8 mouse cellular contexts compared by ENCODE assay signal in genomic region chr11:34008702-34009101, GRCm38 (mm10). TPM values are rescaled to one million over a fixed set of nuclear protein-coding genes. Genes with fewer than 3 reads are reported as not detected.
DNase-seq lines count a peak whose midpoint lies in the region; ATAC-seq and TF ChIP-seq lines count a peak whose summit lies in the region.

No protein-coding gene starts in this region.

- no peak overlapping the region for H3K9ac ChIP-seq in hindbrain, embryonic 13.5 days
- peak overlapping the region; percentile 45 for H3K9ac ChIP-seq in liver, embryonic 12.5 days

- 0 out of 2 replicates have a peak, but pooled peaks cover 3% of the 10 kb centered on the region for H3K4me1 ChIP-seq in hindbrain, embryonic 10.5 days (replicated peaks)
- H3K4me1 ChIP-seq in hindbrain, embryonic 13.5 days (replicated peaks) = no peaks in the 10 kb centered on the region
- H3K4me1 ChIP-seq in erythroblast, embryonic 14.5 days (ENCODE audit: control insufficient read depth) = peaks cover 9% of the 10 kb centered on the region
- H3K4me1 ChIP-seq in liver, embryonic 12.5 days = peaks cover 22% of the 10 kb centered on the region

- ATAC-seq in hindbrain, embryonic 13.5 days (ENCODE audit: low FRiP score) = no peak
- ATAC-seq in activated CD4-positive, CD25-positive, alpha-beta regulatory T cell, adult 4 months = peak; percentile 43
- peak; percentile 65 for ATAC-seq in liver, embryonic 12.5 days

- no peaks in the 10 kb centered on the region for H3K27me3 ChIP-seq in hindbrain, embryonic 10.5 days (ENCODE audit: insufficient read depth, poor library complexity, severe bottlenecking)
- H3K27me3 ChIP-seq in hindbrain, embryonic 13.5 days = no peaks in the 10 kb centered on the region
- H3K27me3 ChIP-seq in erythroblast, embryonic 14.5 days (ENCODE audit: control insufficient read depth) = no peaks in the 10 kb centered on the region
- H3K27me3 ChIP-seq in liver, embryonic 12.5 days (replicated peaks) = no peaks in the 10 kb centered on the region
- H3K27me3 ChIP-seq in myocyte (ENCODE audit: control insufficient read depth, insufficient read depth, insufficient read length) = no peaks in the 10 kb centered on the region

- H3ac ChIP-seq in myocyte (ENCODE audit: control insufficient read depth, insufficient read length) = no peak overlapping the region

- no peaks in the 10 kb centered on the region for H3K9me3 ChIP-seq in hindbrain, embryonic 10.5 days
- no peaks in the 10 kb centered on the region for H3K9me3 ChIP-seq in hindbrain, embryonic 13.5 days
- H3K9me3 ChIP-seq in erythroblast, embryonic 14.5 days (ENCODE audit: control insufficient read depth, low read length) = no peaks in the 10 kb centered on the region
- no peaks in the 10 kb centered on the region for H3K9me3 ChIP-seq in liver, embryonic 12.5 days (replicated peaks)

- H3K4me3 ChIP-seq in hindbrain, embryonic 10.5 days = no peak overlapping the region
- H3K4me3 ChIP-seq in hindbrain, embryonic 13.5 days = no peak overlapping the region
- peak overlapping the region; percentile 17 for H3K4me3 ChIP-seq in erythroblast, embryonic 14.5 days (replicated peaks)
- peak overlapping the region; percentile 41 for H3K4me3 ChIP-seq in liver, embryonic 12.5 days
- no peak overlapping the region for H3K4me3 ChIP-seq in myocyte

- no peak overlapping the region for H3K4me2 ChIP-seq in hindbrain, embryonic 13.5 days
- peak overlapping the region; percentile 70 for H3K4me2 ChIP-seq in liver, embryonic 12.5 days
- peak overlapping the region; percentile 18 for H3K4me2 ChIP-seq in myocyte (ENCODE audit: low read depth)

- no peak overlapping the region for H3K27ac ChIP-seq in hindbrain, embryonic 10.5 days
- H3K27ac ChIP-seq in hindbrain, embryonic 13.5 days = no peak overlapping the region
- H3K27ac ChIP-seq in liver, embryonic 12.5 days = peak overlapping the region; percentile 72

- H3K36me3 ChIP-seq in hindbrain, embryonic 10.5 days = no peaks in the 10 kb centered on the region
- no peaks in the 10 kb centered on the region for H3K36me3 ChIP-seq in hindbrain, embryonic 13.5 days
- H3K36me3 ChIP-seq in erythroblast, embryonic 14.5 days (ENCODE audit: control insufficient read depth) = no peaks in the 10 kb centered on the region
- no peaks in the 10 kb centered on the region for H3K36me3 ChIP-seq in liver, embryonic 12.5 days
- no peaks in the 10 kb centered on the region for H3K36me3 ChIP-seq in myocyte (ENCODE audit: control insufficient read depth, insufficient read depth)

- WGBS in hindbrain, embryonic 10.5 days = 55% methylated on average over 9 of the region's 9 CpGs
- WGBS in hindbrain, embryonic 13.5 days = 54% methylated on average over 9 of the region's 9 CpGs
- WGBS in liver, embryonic 12.5 days (ENCODE audit: insufficient replicate concordance) = 8% methylated on average over 9 of the region's 9 CpGs

- H3K79me2 ChIP-seq in myocyte (ENCODE audit: control insufficient read depth, insufficient read depth) = no peaks in the 10 kb centered on the region

- peak; percentile 47 for DNase-seq in hindbrain, embryonic 10.5 days (ENCODE audit: low spot score)
- DNase-seq in kidney, adult 8-10 months = peak; percentile 17 to 46
- DNase-seq in testis, postnatal 14 days (ENCODE audit: low spot score) = peak; percentile 64

- no peak for TF ChIP-seq POLR2A in myocyte (IDR thresholded peaks at IDR 0.05; ENCODE audit: insufficient read length, low read depth)

TF ChIP-seq in myocyte, 11 proteins besides CTCF, POLR2A, EP300 and RAD21:
- no peak for TF ChIP-seq USF1 (IDR thresholded peaks at IDR 0.05; ENCODE audit: low read depth)
- TF ChIP-seq CEBPB (IDR thresholded peaks at IDR 0.05; ENCODE audit: insufficient read depth, poor library complexity, severe bottlenecking) = no peak
TF ChIP-seq in myocyte: peak in this region for 0.

RNA-seq across cellular contexts. Expression of gene Kcnip1, which starts 15.8 kb away (rescaled TPM):
- 6.1 and 9.5 TPM in 2 replicates for polyA plus RNA-seq in hindbrain, embryonic 10.5 days (2016; fragmentation: Nextera tagmentation; extraction: Ambion mirVana)
- 71.3 and 75.5 TPM in 2 replicates for polyA plus RNA-seq in hindbrain, embryonic 13.5 days (2015; fragmentation: Nextera tagmentation; extraction: Ambion mirVana)
- not detected for polyA plus RNA-seq in activated CD4-positive, CD25-positive, alpha-beta regulatory T cell, adult 4 months (2017; shearing (Covaris generic))
- polyA plus RNA-seq in erythroblast, embryonic 14.5 days (2012) = not detected in 2 replicates
- polyA plus RNA-seq in liver, embryonic 12.5 days (2016; fragmentation: Nextera tagmentation; extraction: Ambion mirVana) = 0.39 and 0.66 TPM in 2 replicates
- polyA plus RNA-seq in myocyte (2012; fragmentation: generic; extraction: Trizol) = not detected

RNA-seq across cellular contexts. Expression of gene Lcp2, which starts 38.0 kb away (rescaled TPM):
- polyA plus RNA-seq in hindbrain, embryonic 10.5 days (2016; fragmentation: Nextera tagmentation; extraction: Ambion mirVana) = 2.7 and 3.0 TPM in 2 replicates
- polyA plus RNA-seq in hindbrain, embryonic 13.5 days (2015; fragmentation: Nextera tagmentation; extraction: Ambion mirVana) = 1.5 and 1.8 TPM in 2 replicates
- polyA plus RNA-seq in activated CD4-positive, CD25-positive, alpha-beta regulatory T cell, adult 4 months (2017; shearing (Covaris generic)) = 100 to 1,000 TPM; 461 to 468 TPM
- 0.05 and 0.10 TPM in 2 replicates for polyA plus RNA-seq in erythroblast, embryonic 14.5 days (2012)
- polyA plus RNA-seq in liver, embryonic 12.5 days (2016; fragmentation: Nextera tagmentation; extraction: Ambion mirVana) = 10.5 and 11.5 TPM in 2 replicates
- polyA plus RNA-seq in myocyte (2012; fragmentation: generic; extraction: Trizol) = 0.07 TPM

RNA-seq across cellular contexts. Expression of gene Kcnmb1, which starts 45.9 kb away (rescaled TPM):
- 0.20 and 0.26 TPM in 2 replicates for polyA plus RNA-seq in hindbrain, embryonic 10.5 days (2016; fragmentation: Nextera tagmentation; extraction: Ambion mirVana)
- 0.27 and 0.52 TPM in 2 replicates for polyA plus RNA-seq in hindbrain, embryonic 13.5 days (2015; fragmentation: Nextera tagmentation; extraction: Ambion mirVana)
- under 1 TPM; 0.60 TPM for polyA plus RNA-seq in activated CD4-positive, CD25-positive, alpha-beta regulatory T cell, adult 4 months (2017; shearing (Covaris generic))
- polyA plus RNA-seq in erythroblast, embryonic 14.5 days (2012) = not detected in 2 replicates
- polyA plus RNA-seq in liver, embryonic 12.5 days (2016; fragmentation: Nextera tagmentation; extraction: Ambion mirVana) = 0.11 and 0.18 TPM in 2 replicates
- 0.07 TPM for polyA plus RNA-seq in myocyte (2012; fragmentation: generic; extraction: Trizol)

Comparison
In these comparisons a context has a peak if more than half of its experiments do, and no peak if none do; other contexts are left out.
1. H3K4me3 ChIP-seq: peak in erythroblast, embryonic 14.5 days (single experiment) and liver, embryonic 12.5 days (single experiment); none in hindbrain, embryonic 10.5 days (single experiment), hindbrain, embryonic 13.5 days (single experiment) and myocyte (single experiment).
2. RNA of gene Lcp2, which starts 38.0 kb away (polyA plus RNA-seq): 461 to 468 TPM in activated CD4-positive, CD25-positive, alpha-beta regulatory T cell, adult 4 months; 10.5 to 11.5 TPM in liver, embryonic 12.5 days, 2.7 to 3.0 TPM in hindbrain, embryonic 10.5 days, 1.5 to 1.8 TPM in hindbrain, embryonic 13.5 days, 0.07 TPM in myocyte (single experiment) and 0.05 to 0.10 TPM in erythroblast, embryonic 14.5 days; every median in the first group is over 10 times any median in the second.
3. Peak in every context shown above with its lines, with median percentiles within 50 percentile points of each other: DNase-seq.